Mouse (Mus musculus) megakaryocyte, embryonic 14.5 days (primary cell): ENCODE data around the gene Gm44.

Source experiments
- FLI1 ChIP-seq: IDR thresholded peaks from 2 replicates; pipeline ENCODE4 v1.6.1; 2012; ENCODE audit warnings: low read length, inconsistent platforms, mixed read lengths
- GATA1 ChIP-seq: IDR thresholded peaks from 3 replicates; pipeline ENCODE4 v1.6.1; 2012; ENCODE audit warnings: mixed read lengths, low read length, inconsistent platforms, borderline replicate concordance

DNA sequence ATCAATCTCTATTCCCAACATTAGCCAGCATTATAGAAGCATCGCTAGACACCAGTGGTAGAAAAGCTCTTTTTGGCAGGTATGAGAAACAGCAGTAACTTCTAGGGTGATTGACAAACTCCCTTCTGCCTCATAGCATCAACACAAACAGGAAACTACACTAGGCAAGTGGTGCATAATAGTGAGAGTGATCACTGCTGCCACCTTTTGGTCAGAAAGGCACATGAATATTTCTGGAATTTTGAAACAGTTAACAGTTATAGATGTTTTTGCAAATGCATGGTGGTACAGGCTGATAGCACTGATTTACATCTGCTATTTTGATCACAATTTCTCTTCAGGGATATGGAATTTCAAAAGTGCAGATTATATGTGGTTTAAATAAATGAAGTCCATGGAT, 36.0 kb downstream of the Gm44 start:
- TF ChIP-seq GATA1 = no peak
- TF ChIP-seq FLI1 = no peak
